In genomic region chr12:69917870-69918269, GRCm38 (mm10) we compare ENCODE assay signal across 16 mouse cellular contexts.
"Had no signal": no experiment of that assay in that cellular context is flagged by ENCODE, and none has a peak within 500 bp of the region (broad histone marks: within the 10 kb centered on the region; RNA-seq: fewer than 3 reads in every experiment).

No protein-coding gene starts in this region.

- H3K36me3 ChIP-seq: neural tube, embryonic 13.5 days; neural tube, embryonic 15.5 days; stomach, embryonic 15.5 days had no signal

- H3K4me3 ChIP-seq: neural tube, embryonic 13.5 days; neural tube, embryonic 15.5 days; stomach, embryonic 15.5 days had no signal

- H3K27ac ChIP-seq: neural tube, embryonic 13.5 days; neural tube, embryonic 15.5 days; stomach, embryonic 15.5 days; stomach, postnatal 0 days had no signal

- H3K9me3 ChIP-seq: neural tube, embryonic 13.5 days; neural tube, embryonic 15.5 days; stomach, embryonic 15.5 days had no signal

- H3K27me3 ChIP-seq: neural tube, embryonic 13.5 days; neural tube, embryonic 15.5 days; stomach, embryonic 15.5 days had no signal

- H3K4me1 ChIP-seq: neural tube, embryonic 13.5 days; neural tube, embryonic 15.5 days; stomach, embryonic 15.5 days had no signal

- H3K4me2 ChIP-seq: neural tube, embryonic 13.5 days; neural tube, embryonic 15.5 days; stomach, embryonic 15.5 days had no signal

- H3K9ac ChIP-seq: neural tube, embryonic 13.5 days; neural tube, embryonic 15.5 days; stomach, embryonic 15.5 days had no signal

- DNase-seq: retina, postnatal 1 day; right cerebral cortex, adult 18-20 months; right cerebral cortex, postnatal 14 days; right cerebral cortex, postnatal 25 days; right cerebral cortex, postnatal 4 days; spleen, adult 18-20 months; thymus, adult 18-20 months; thymus, adult 2 months; thymus, postnatal 14 days; thymus, postnatal 25 days; thymus, postnatal 36 days; thymus, postnatal 4 days had no signal
